Comparison of ENCODE assay signal across 8 mouse cellular contexts in the genomic region with DNA sequence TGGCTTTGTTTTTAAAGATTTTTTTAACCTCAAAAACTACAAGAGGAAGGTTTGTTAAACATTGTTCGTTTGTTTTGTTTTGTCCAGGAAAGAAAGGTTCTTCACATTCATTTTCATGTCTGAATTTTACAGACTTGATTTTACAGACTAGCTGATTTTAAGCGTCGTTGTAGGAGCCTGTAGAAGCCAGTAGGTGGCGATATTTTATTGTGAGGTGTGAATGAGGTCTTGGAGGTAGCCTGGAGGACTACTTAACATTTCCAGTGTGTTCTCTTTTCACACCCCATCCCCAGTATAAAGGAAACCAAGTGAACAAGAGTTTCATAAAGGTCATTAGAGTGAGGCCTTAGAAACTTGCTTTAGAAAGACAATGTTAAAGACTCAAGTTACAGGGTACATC. TPM values are rescaled to one million over a fixed set of nuclear protein-coding genes. Genes with fewer than 3 reads are reported as not detected.
A peak's percentile ranks its signal among the peaks of the same experiment; 100 is the strongest.
DNase-seq lines count a peak whose midpoint lies in the region; ATAC-seq and TF ChIP-seq lines count a peak whose summit lies in the region.
"Had no signal": no experiment of that assay in that cellular context is flagged by ENCODE, and none has a peak within 500 bp of the region (broad histone marks: within the 10 kb centered on the region; RNA-seq: fewer than 3 reads in every experiment).

No protein-coding gene starts in this region.

- WGBS in kidney, embryonic 15.5 days = 9% methylated on average over 4 of the region's 4 CpGs
- 5% methylated on average over 4 of the region's 4 CpGs for WGBS in kidney, embryonic 16.5 days
- 2% methylated on average over 4 of the region's 4 CpGs for WGBS in midbrain, postnatal 0 days

- DNase-seq in Muller cell, postnatal 12 days (ENCODE audit: inconsistent ontology term) = peak; percentile 22
- peak; percentile 44 for DNase-seq in heart, postnatal 4 days
- DNase-seq in midbrain, postnatal 0 days (ENCODE audit: low spot score) = peak; percentile 85
- no peak for DNase-seq in gastrocnemius, postnatal 4 days (ENCODE audit: low spot score in 2 of 2)

- H3K27ac ChIP-seq in kidney, embryonic 15.5 days = no peak overlapping the region
- no peak overlapping the region for H3K27ac ChIP-seq in kidney, embryonic 16.5 days (ENCODE audit: low read length)
- no peak overlapping the region for H3K27ac ChIP-seq in midbrain, postnatal 0 days (ENCODE audit: low read depth, low read length)
- H3K27ac ChIP-seq: embryonic facial prominence, embryonic 15.5 days had no signal

- H3K4me2 ChIP-seq in kidney, embryonic 15.5 days = peak overlapping the region; percentile 74; the same call in 1 of the 2 replicates
- no peak overlapping the region for H3K4me2 ChIP-seq in kidney, embryonic 16.5 days (replicated peaks; ENCODE audit: low read depth, low read length)
- no peak overlapping the region for H3K4me2 ChIP-seq in midbrain, postnatal 0 days (ENCODE audit: low read depth, low read length, poor library complexity, severe bottlenecking)

- no peak overlapping the region for H3K4me3 ChIP-seq in kidney, embryonic 15.5 days (replicated peaks)
- no peak overlapping the region for H3K4me3 ChIP-seq in kidney, embryonic 16.5 days (ENCODE audit: low read length)
- H3K4me3 ChIP-seq in E14TG2a.4 (replicated peaks; ENCODE audit: low read length) = no peak overlapping the region
- H3K4me3 ChIP-seq in midbrain, postnatal 0 days (ENCODE audit: low read depth, low read length) = no peak overlapping the region

- ATAC-seq in kidney, embryonic 15.5 days (replicated peaks; ENCODE audit: low FRiP score) = no peak
- ATAC-seq in kidney, embryonic 16.5 days (ENCODE audit: low FRiP score, low TSS enrichment) = no peak
- ATAC-seq in midbrain, postnatal 0 days (ENCODE audit: low FRiP score) = peak; percentile 29; the same call in 1 of the 2 replicates

- H3K4me1 ChIP-seq in kidney, embryonic 15.5 days = peaks cover 9% of the 10 kb centered on the region
- 0 out of 2 replicates have a peak, but pooled peaks cover 6% of the 10 kb centered on the region for H3K4me1 ChIP-seq in kidney, embryonic 16.5 days (ENCODE audit: insufficient read depth, low read length)
- 0 out of 2 replicates have a peak, but pooled peaks cover 8% of the 10 kb centered on the region for H3K4me1 ChIP-seq in E14TG2a.4 (replicated peaks; ENCODE audit: low read depth, low read length)
- peaks cover 6% of the 10 kb centered on the region; the same call in 1 of the 2 replicates for H3K4me1 ChIP-seq in midbrain, postnatal 0 days (ENCODE audit: insufficient read depth, low read length)

- no peak overlapping the region for H3K9ac ChIP-seq in kidney, embryonic 15.5 days
- no peak overlapping the region for H3K9ac ChIP-seq in kidney, embryonic 16.5 days (replicated peaks; ENCODE audit: low read length)
- no peak overlapping the region for H3K9ac ChIP-seq in midbrain, postnatal 0 days (replicated peaks; ENCODE audit: low read length, poor library complexity, severe bottlenecking)
- H3K9ac ChIP-seq: embryonic facial prominence, embryonic 15.5 days had no signal

- peak; percentile 88 for TF ChIP-seq CTCF in E14TG2a.4 (conservative IDR thresholded peaks at IDR 0.05; ENCODE audit: low read length)
- peak; percentile 85 for TF ChIP-seq CTCF in midbrain, postnatal 0 days (IDR thresholded peaks at IDR 0.05)

- no peaks in the 10 kb centered on the region for H3K9me3 ChIP-seq in kidney, embryonic 15.5 days (replicated peaks)
- H3K9me3 ChIP-seq in kidney, embryonic 16.5 days (ENCODE audit: low read length) = no peaks in the 10 kb centered on the region
- H3K9me3 ChIP-seq in E14TG2a.4 (ENCODE audit: low read length) = no peaks in the 10 kb centered on the region
- H3K9me3 ChIP-seq in midbrain, postnatal 0 days (ENCODE audit: low read length) = no peaks in the 10 kb centered on the region
- H3K9me3 ChIP-seq: embryonic facial prominence, embryonic 15.5 days had no signal

- no peaks in the 10 kb centered on the region for H3K36me3 ChIP-seq in kidney, embryonic 15.5 days
- no peaks in the 10 kb centered on the region for H3K36me3 ChIP-seq in kidney, embryonic 16.5 days (ENCODE audit: insufficient read depth, low read length)
- no peaks in the 10 kb centered on the region for H3K36me3 ChIP-seq in E14TG2a.4 (ENCODE audit: insufficient read depth, low read length)
- no peaks in the 10 kb centered on the region for H3K36me3 ChIP-seq in midbrain, postnatal 0 days (ENCODE audit: insufficient read depth, low read length)
- H3K36me3 ChIP-seq: embryonic facial prominence, embryonic 15.5 days had no signal

- H3K27me3 ChIP-seq in kidney, embryonic 15.5 days = peaks cover 26% of the 10 kb centered on the region
- peaks cover 25% of the 10 kb centered on the region for H3K27me3 ChIP-seq in kidney, embryonic 16.5 days (ENCODE audit: insufficient read depth, low read length)
- H3K27me3 ChIP-seq in E14TG2a.4 (ENCODE audit: insufficient read depth, low read length) = peaks cover 44% of the 10 kb centered on the region
- peaks cover 18% of the 10 kb centered on the region for H3K27me3 ChIP-seq in midbrain, postnatal 0 days (ENCODE audit: insufficient read depth, low read length)

RNA-seq across cellular contexts. Expression of a gene that starts 1.0 kb away (rescaled TPM):
- 2.9 and 3.3 TPM in 2 replicates for polyA plus RNA-seq in kidney, embryonic 15.5 days (2015; fragmentation: Nextera tagmentation; extraction: Ambion mirVana)
- 2.6 and 3.0 TPM in 2 replicates for polyA plus RNA-seq in kidney, embryonic 16.5 days (2015; fragmentation: Nextera tagmentation; extraction: Ambion mirVana)
- total RNA-seq in heart, postnatal 4 days (2021) = 1 to 10 TPM in 1 of 2 experiments, under 1 TPM in 1; 0.64 to 1.6 TPM
- total RNA-seq in midbrain, postnatal 0 days (2014; rRNA removed) = 0.05 and 1.2 TPM in 2 replicates
- 1.5 TPM in 2 replicates for polyA plus RNA-seq in midbrain, postnatal 0 days (2015; fragmentation: Nextera tagmentation; extraction: Ambion mirVana)
- total RNA-seq in gastrocnemius, postnatal 4 days (2021) = 1 to 10 TPM; 2.9 to 3.5 TPM

RNA-seq across cellular contexts. Expression of a gene that starts 26.5 kb away (rescaled TPM):
- 0.06 and 0.12 TPM in 2 replicates for polyA plus RNA-seq in kidney, embryonic 15.5 days (2015; fragmentation: Nextera tagmentation; extraction: Ambion mirVana)
- polyA plus RNA-seq in kidney, embryonic 16.5 days (2015; fragmentation: Nextera tagmentation; extraction: Ambion mirVana) = 0.05 and 0.08 TPM in 2 replicates
- under 1 TPM; 0.16 to 0.19 TPM for total RNA-seq in heart, postnatal 4 days (2021)
- total RNA-seq in midbrain, postnatal 0 days (2014; rRNA removed) = 0.80 and 0.82 TPM in 2 replicates
- polyA plus RNA-seq in midbrain, postnatal 0 days (2015; fragmentation: Nextera tagmentation; extraction: Ambion mirVana) = 0.27 TPM in 2 replicates
- under 1 TPM; 0.15 to 0.18 TPM for total RNA-seq in gastrocnemius, postnatal 4 days (2021)

Comparison
In these comparisons a context has a peak if more than half of its experiments do, and no peak if none do; other contexts are left out.
1. DNase-seq: peak in Muller cell, postnatal 12 days (single experiment), heart, postnatal 4 days (single experiment) and midbrain, postnatal 0 days (single experiment); none in gastrocnemius, postnatal 4 days (0 of 2).